Comparison of ENCODE assay signal across 8 mouse cellular contexts in genomic region chr3:121290681-121291080, GRCm38 (mm10). TPM values are rescaled to one million over a fixed set of nuclear protein-coding genes. Genes with fewer than 3 reads are reported as not detected.
DNase-seq lines count a peak whose midpoint lies in the region; ATAC-seq and TF ChIP-seq lines count a peak whose summit lies in the region.

No protein-coding gene starts in this region.

- no peak for TF ChIP-seq POLR2A in cerebellum, adult 2 months (IDR thresholded peaks at IDR 0.05; ENCODE audit: borderline replicate concordance, insufficient read depth, low read length)
- TF ChIP-seq POLR2A in limb, embryonic 14.5 days (IDR thresholded peaks at IDR 0.05; ENCODE audit: borderline replicate concordance, extremely low read depth, insufficient read depth, insufficient read length), result no peak

- H3K9me3 ChIP-seq in neural tube, embryonic 11.5 days (ENCODE audit: control insufficient read depth, low read length), result no peaks in the 10 kb centered on the region
- H3K9me3 ChIP-seq in limb, embryonic 14.5 days (ENCODE audit: control insufficient read depth, low read length), result no peaks in the 10 kb centered on the region
- no peaks in the 10 kb centered on the region for H3K9me3 ChIP-seq in stomach, embryonic 16.5 days (replicated peaks; ENCODE audit: control insufficient read depth, low read length)

- 11% methylated on average over 8 of the region's 8 CpGs for WGBS in cerebellum, adult 2 months
- 79% methylated on average over 8 of the region's 8 CpGs for WGBS in neural tube, embryonic 11.5 days
- 62% methylated on average over 8 of the region's 8 CpGs for WGBS in limb, embryonic 14.5 days
- 62% methylated on average over 8 of the region's 8 CpGs for WGBS in stomach, embryonic 16.5 days

- H3K27me3 ChIP-seq in cerebellum, adult 2 months (ENCODE audit: control insufficient read depth, insufficient read depth, low read length), result no peaks in the 10 kb centered on the region
- no peaks in the 10 kb centered on the region for H3K27me3 ChIP-seq in neural tube, embryonic 11.5 days (ENCODE audit: control insufficient read depth, insufficient read depth, low read length)
- H3K27me3 ChIP-seq in limb, embryonic 14.5 days (ENCODE audit: control insufficient read depth, insufficient read depth, low read length), result no peaks in the 10 kb centered on the region
- no peaks in the 10 kb centered on the region for H3K27me3 ChIP-seq in stomach, embryonic 16.5 days (ENCODE audit: control insufficient read depth, insufficient read depth, low read length)

- no peaks in the 10 kb centered on the region for H3K36me3 ChIP-seq in neural tube, embryonic 11.5 days (ENCODE audit: control insufficient read depth, insufficient read depth, low read length)
- no peaks in the 10 kb centered on the region for H3K36me3 ChIP-seq in limb, embryonic 14.5 days (ENCODE audit: control insufficient read depth, insufficient read depth, low read length)
- no peaks in the 10 kb centered on the region for H3K36me3 ChIP-seq in stomach, embryonic 16.5 days (ENCODE audit: control insufficient read depth, insufficient read depth, low read length)

- peak overlapping the region; percentile 43 for H3K4me2 ChIP-seq in neural tube, embryonic 11.5 days (ENCODE audit: low read depth)
- H3K4me2 ChIP-seq in limb, embryonic 14.5 days (replicated peaks; ENCODE audit: low read depth, low read length, severe bottlenecking), result peak overlapping the region; percentile 58
- peak overlapping the region; percentile 62 for H3K4me2 ChIP-seq in stomach, embryonic 16.5 days (ENCODE audit: low read depth, low read length)

- H3K4me1 ChIP-seq in cerebellum, adult 2 months (ENCODE audit: control insufficient read depth, insufficient read depth, low read length), result peaks cover under 1% of the 10 kb centered on the region; the same call in 1 of the 2 replicates
- H3K4me1 ChIP-seq in neural tube, embryonic 11.5 days (ENCODE audit: control insufficient read depth, insufficient read depth, low read length), result 0 out of 2 replicates have a peak, but pooled peaks cover 3% of the 10 kb centered on the region
- peaks cover 5% of the 10 kb centered on the region; the same call in 1 of the 2 replicates for H3K4me1 ChIP-seq in limb, embryonic 14.5 days (ENCODE audit: control insufficient read depth, insufficient read depth, low read length)
- no peaks in the 10 kb centered on the region for H3K4me1 ChIP-seq in stomach, embryonic 16.5 days (ENCODE audit: control insufficient read depth, insufficient read depth, low read length)

- peak; percentile 33 to 85 for DNase-seq in cerebellum, adult 2 months
- DNase-seq in cerebellum, postnatal 10 days, result no peak
- no peak for DNase-seq in neural tube, embryonic 11.5 days (ENCODE audit: low spot score)
- DNase-seq in neural tube, embryonic 10.5 days (ENCODE audit: extremely low spot score, low spot score), result no peak
- no peak for DNase-seq in limb, embryonic 14.5 days (ENCODE audit: low spot score)
- DNase-seq in ovary, adult 18-20 months (ENCODE audit: low spot score), result no peak
- no peak for DNase-seq in ovary, postnatal 10 days (ENCODE audit: low spot score)

- ATAC-seq in neural tube, embryonic 11.5 days (ENCODE audit: insufficient read depth, low FRiP score, low TSS enrichment), result no peak
- ATAC-seq in limb, embryonic 14.5 days (ENCODE audit: low FRiP score, low read depth), result no peak
- ATAC-seq in stomach, embryonic 16.5 days (ENCODE audit: insufficient read depth, low FRiP score), result no peak

- H3K9ac ChIP-seq in neural tube, embryonic 11.5 days (ENCODE audit: low read length), result no peak overlapping the region
- H3K9ac ChIP-seq in limb, embryonic 14.5 days (ENCODE audit: low read depth, low read length, severe bottlenecking), result peak overlapping the region; percentile 65; the same call in 1 of the 2 replicates
- H3K9ac ChIP-seq in stomach, embryonic 16.5 days (ENCODE audit: low read length), result peak overlapping the region; percentile 72

- H3K4me3 ChIP-seq in cerebellum, adult 2 months (replicated peaks; ENCODE audit: insufficient read depth, low read depth, low read length), result peak overlapping the region; percentile 90
- no peak overlapping the region for H3K4me3 ChIP-seq in neural tube, embryonic 11.5 days (ENCODE audit: low read depth, low read length)
- H3K4me3 ChIP-seq in limb, embryonic 14.5 days (replicated peaks; ENCODE audit: low read length), result peak overlapping the region; percentile 63
- H3K4me3 ChIP-seq in stomach, embryonic 16.5 days (replicated peaks; ENCODE audit: low read length), result peak overlapping the region; percentile 65

- peak overlapping the region; percentile 64; the same call in 1 of the 2 replicates for H3K27ac ChIP-seq in cerebellum, adult 2 months (ENCODE audit: insufficient read depth, low read length)
- no peak overlapping the region for H3K27ac ChIP-seq in neural tube, embryonic 11.5 days (ENCODE audit: low read depth, low read length)
- H3K27ac ChIP-seq in limb, embryonic 14.5 days (replicated peaks; ENCODE audit: low read depth, low read length), result peak overlapping the region; percentile 97
- peak overlapping the region; percentile 86 for H3K27ac ChIP-seq in stomach, embryonic 16.5 days (ENCODE audit: low read length)

- no peak for TF ChIP-seq CTCF in cerebellum, adult 2 months (IDR thresholded peaks at IDR 0.05; ENCODE audit: borderline replicate concordance, insufficient read depth, low read depth, low read length)

RNA-seq across cellular contexts. Expression of gene Alg14, which starts 0.9 kb away (rescaled TPM):
- polyA plus RNA-seq in cerebellum, adult 2 months (2012; rRNA removed), result 24.6 and 27.1 TPM in 2 replicates
- 33.7 and 37.7 TPM in 2 replicates for polyA plus RNA-seq in neural tube, embryonic 11.5 days (2014; fragmentation: Nextera tagmentation; extraction: Ambion mirVana)
- 21.2 and 23.7 TPM in 2 replicates for polyA plus RNA-seq in limb, embryonic 14.5 days (2012; rRNA removed)
- polyA plus RNA-seq in limb, embryonic 14.5 days (2014; fragmentation: Nextera tagmentation; extraction: Ambion mirVana), result 40.3 and 47.4 TPM in 2 replicates
- 43.2 and 45.8 TPM in 2 replicates for polyA plus RNA-seq in stomach, embryonic 16.5 days (2015; fragmentation: Nextera tagmentation; extraction: Ambion mirVana)

RNA-seq across cellular contexts. Expression of gene Tmem56, which starts 7.8 kb away (rescaled TPM):
- polyA plus RNA-seq in cerebellum, adult 2 months (2012; rRNA removed), result 31.2 and 35.4 TPM in 2 replicates
- polyA plus RNA-seq in neural tube, embryonic 11.5 days (2014; fragmentation: Nextera tagmentation; extraction: Ambion mirVana), result 1.1 and 1.2 TPM in 2 replicates
- polyA plus RNA-seq in limb, embryonic 14.5 days (2012; rRNA removed), result 1.4 and 1.7 TPM in 2 replicates
- polyA plus RNA-seq in limb, embryonic 14.5 days (2014; fragmentation: Nextera tagmentation; extraction: Ambion mirVana), result 1.6 and 1.8 TPM in 2 replicates
- 1.9 and 2.3 TPM in 2 replicates for polyA plus RNA-seq in stomach, embryonic 16.5 days (2015; fragmentation: Nextera tagmentation; extraction: Ambion mirVana)

Comparison
In these comparisons a context has a peak if more than half of its experiments do, and no peak if none do; other contexts are left out.
1. DNase-seq: peak in cerebellum, adult 2 months (2 of 2); none in cerebellum, postnatal 10 days (0 of 2), neural tube, embryonic 11.5 days (single experiment), neural tube, embryonic 10.5 days (single experiment), limb, embryonic 14.5 days (single experiment), ovary, adult 18-20 months (single experiment) and ovary, postnatal 10 days (single experiment).
2. Peak in every context shown above with its lines, with median percentiles within 50 percentile points of each other: H3K4me2 ChIP-seq.